7 mouse cellular contexts compared by ENCODE assay signal in the genomic region with DNA sequence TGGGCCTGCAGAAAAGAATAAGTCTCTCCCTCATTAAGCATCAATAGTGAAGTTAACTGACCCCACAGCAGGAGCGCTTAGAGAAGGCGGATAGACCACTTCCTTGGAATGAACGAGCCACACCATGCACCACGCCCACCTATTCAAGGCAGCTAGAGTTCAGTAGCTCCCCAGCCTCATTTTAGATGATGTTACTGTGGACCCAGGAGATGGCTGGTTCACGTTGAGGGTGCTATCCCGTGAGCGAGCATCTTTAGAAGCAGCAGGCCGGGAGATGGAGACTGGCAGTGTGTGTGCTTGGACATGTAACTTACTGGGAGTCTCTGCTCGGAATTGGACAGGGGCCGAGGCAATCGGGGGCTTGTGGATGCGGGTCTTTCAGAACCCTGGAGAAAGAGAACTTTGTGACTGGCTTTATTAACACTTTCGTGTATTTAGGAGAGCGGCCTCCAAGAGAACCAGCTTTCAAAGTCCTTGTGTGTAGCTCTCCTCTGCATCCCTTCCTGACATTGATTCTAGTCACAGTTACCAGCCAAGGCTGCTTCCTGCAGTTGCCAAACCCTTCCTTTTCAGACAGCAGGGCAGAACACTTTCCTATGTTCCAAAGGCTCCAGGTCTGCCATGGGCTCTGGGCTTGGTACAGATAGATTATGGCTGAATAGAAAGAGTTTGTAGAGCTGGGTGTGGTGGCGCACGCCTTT. TPM values are rescaled to one million over a fixed set of nuclear protein-coding genes. Genes with fewer than 3 reads are reported as not detected.
DNase-seq lines count a peak whose midpoint lies in the region; ATAC-seq and TF ChIP-seq lines count a peak whose summit lies in the region.

No protein-coding gene starts in this region.

- no peaks in the 10 kb centered on the region for H3K9me3 ChIP-seq in ES-Bruce4 (replicated peaks; ENCODE audit: control insufficient read depth, insufficient read depth, low read length, poor library complexity, severe bottlenecking)
- no peaks in the 10 kb centered on the region for H3K9me3 ChIP-seq in heart, embryonic 16.5 days (replicated peaks; ENCODE audit: control insufficient read depth, low read length)
- H3K9me3 ChIP-seq in liver, postnatal 0 days (ENCODE audit: low read length), result no peaks in the 10 kb centered on the region

- DNase-seq in Muller cell, postnatal 12 days (ENCODE audit: inconsistent ontology term), result peak; percentile 21
- no peak for DNase-seq in liver, postnatal 0 days
- no peak for DNase-seq in urinary bladder, postnatal 36 days (ENCODE audit: low spot score in 2 of 2)
- no peak for DNase-seq in adrenal gland, postnatal 14 days

- no peak for TF ChIP-seq CTCF in ES-Bruce4 (IDR thresholded peaks at IDR 0.05; ENCODE audit: low read depth, low read length)
- no peak for TF ChIP-seq CTCF in liver, postnatal 0 days (IDR thresholded peaks at IDR 0.05; ENCODE audit: low read depth)

- TF ChIP-seq POLR2A in ES-Bruce4 (IDR thresholded peaks at IDR 0.05; ENCODE audit: insufficient read depth, low read length), result no peak

- H3K27ac ChIP-seq in ES-Bruce4 (ENCODE audit: insufficient read depth, low read length), result no peak overlapping the region
- peak overlapping the region; percentile 18; the same call in 1 of the 2 replicates for H3K27ac ChIP-seq in heart, embryonic 16.5 days (ENCODE audit: low read length)
- 0 out of 2 replicates have a peak overlapping the region, but pooled peaks have one; percentile 44 for H3K27ac ChIP-seq in liver, postnatal 0 days (ENCODE audit: low read depth)

- H3K27me3 ChIP-seq in ES-Bruce4 (ENCODE audit: control insufficient read depth, insufficient read depth, low read length, poor library complexity, severe bottlenecking), result no peaks in the 10 kb centered on the region
- no peaks in the 10 kb centered on the region for H3K27me3 ChIP-seq in heart, embryonic 16.5 days (ENCODE audit: control insufficient read depth, insufficient read depth, low read length)
- peaks cover 19% of the 10 kb centered on the region for H3K27me3 ChIP-seq in liver, postnatal 0 days (ENCODE audit: insufficient read depth, low read length)

- peak overlapping the region; percentile 89 for H3K4me2 ChIP-seq in heart, embryonic 16.5 days (ENCODE audit: low read depth, low read length)
- H3K4me2 ChIP-seq in liver, postnatal 0 days (ENCODE audit: low read depth, low read length), result peak overlapping the region; percentile 84

- no peaks in the 10 kb centered on the region for H3K4me1 ChIP-seq in ES-Bruce4 (ENCODE audit: control insufficient read depth, insufficient read depth, low read length)
- peaks cover 48% of the 10 kb centered on the region for H3K4me1 ChIP-seq in heart, embryonic 16.5 days (ENCODE audit: control insufficient read depth, insufficient read depth, low read length)
- H3K4me1 ChIP-seq in liver, postnatal 0 days (ENCODE audit: insufficient read depth), result peaks cover 9% of the 10 kb centered on the region

- WGBS in heart, embryonic 16.5 days, result 55% methylated on average over 16 of the region's 16 CpGs
- 62% methylated on average over 16 of the region's 16 CpGs for WGBS in liver, postnatal 0 days (ENCODE audit: insufficient replicate concordance)

- no peaks in the 10 kb centered on the region for H3K36me3 ChIP-seq in ES-Bruce4 (ENCODE audit: control insufficient read depth, insufficient read depth, low read length, poor library complexity, severe bottlenecking)
- H3K36me3 ChIP-seq in heart, embryonic 16.5 days (ENCODE audit: control insufficient read depth, insufficient read depth), result no peaks in the 10 kb centered on the region
- H3K36me3 ChIP-seq in liver, postnatal 0 days (replicated peaks; ENCODE audit: insufficient read depth, low read length), result no peaks in the 10 kb centered on the region

- H3K9ac ChIP-seq in ES-Bruce4 (ENCODE audit: low read depth, poor library complexity, severe bottlenecking), result no peak overlapping the region
- H3K9ac ChIP-seq in heart, embryonic 16.5 days (ENCODE audit: low read length), result peak overlapping the region; percentile 88
- peak overlapping the region; percentile 68 for H3K9ac ChIP-seq in liver, postnatal 0 days (replicated peaks)

- no peak for ATAC-seq in heart, embryonic 16.5 days (replicated peaks; ENCODE audit: extremely low read depth, insufficient read depth, low FRiP score)
- no peak for ATAC-seq in liver, postnatal 0 days
- ATAC-seq in activated CD4-positive, CD25-positive, alpha-beta regulatory T cell, adult 4 months, result no peak

- TF ChIP-seq EP300 in ES-Bruce4 (IDR thresholded peaks at IDR 0.05; ENCODE audit: insufficient read depth, low read depth, low read length), result 0 out of 2 replicates have a peak, but pooled peaks have one; percentile 32
- no peak for TF ChIP-seq EP300 in liver, postnatal 0 days (IDR thresholded peaks at IDR 0.05; ENCODE audit: low read depth)

- H3K4me3 ChIP-seq in ES-Bruce4 (ENCODE audit: low read depth, low read length), result no peak overlapping the region
- H3K4me3 ChIP-seq in heart, embryonic 16.5 days (ENCODE audit: low read length), result peak overlapping the region; percentile 73
- H3K4me3 ChIP-seq in liver, postnatal 0 days (ENCODE audit: low read depth, low read length), result peak overlapping the region; percentile 58

RNA-seq across cellular contexts. Expression of a gene that starts 1.4 kb away (rescaled TPM):
- 5.2 and 6.3 TPM in 2 replicates for polyA plus RNA-seq in ES-Bruce4 (2011; ENCODE audit: insufficient read depth, insufficient read length, low read depth, missing spikeins)
- polyA plus RNA-seq in heart, embryonic 16.5 days (2015; fragmentation: Nextera tagmentation; extraction: Ambion mirVana), result 3.1 and 8.8 TPM in 2 replicates
- polyA plus RNA-seq in liver, postnatal 0 days (2015; fragmentation: Nextera tagmentation; extraction: Ambion mirVana), result 3.8 and 4.8 TPM in 2 replicates
- under 1 TPM in 1 of 2 experiments, not detected in 1; 0.54 TPM for polyA plus RNA-seq in activated CD4-positive, CD25-positive, alpha-beta regulatory T cell, adult 4 months (2017; shearing (Covaris generic))
- 41.5 and 44.2 TPM in 2 replicates for total RNA-seq in adrenal gland, postnatal 14 days (2021)
